Mouse (Mus musculus) midbrain, embryonic 14.5 days (tissue): ENCODE results near the gene Tbx19. TPM values are rescaled to one million over a fixed set of nuclear protein-coding genes. Genes with fewer than 3 reads are reported as not detected.

Source experiments
- ATAC-seq: fragments of 200-750 bp; cut with Nextera tagmentation; 2 replicates; pipeline ENCODE4 v1.8.0; 2017; ENCODE audit warnings: moderate number of reproducible peaks, moderate library complexity; ENCODE audit not compliant: low FRiP score, low TSS enrichment
- DNase-seq: peaks from one replicate; pipeline ENCODE4 v3.0.0-alpha.2; 2015
- H3K27ac ChIP-seq: fragments of 300-500 bp; sonication (generic); replicated peaks from 2 replicates; pipeline ENCODE4 v1.5.1; 2014; ENCODE audit warnings: mild to moderate bottlenecking, low read depth, low read length, moderate library complexity
- H3K27me3 ChIP-seq: fragments of 300-500 bp; sonication (generic); 2 replicates; pipeline ENCODE4 v1.6.1; 2014; ENCODE audit warnings: low read length, control low read depth, mixed read lengths; ENCODE audit not compliant: control insufficient read depth, insufficient read depth
- H3K36me3 ChIP-seq: fragments of 300-500 bp; sonication (generic); 2 replicates; pipeline ENCODE4 v1.6.1; 2014; ENCODE audit warnings: low read length, control low read depth; ENCODE audit not compliant: control insufficient read depth, insufficient read depth
- H3K4me1 ChIP-seq: fragments of 300-500 bp; sonication (generic); 2 replicates; pipeline ENCODE4 v1.6.1; 2014; ENCODE audit warnings: mild to moderate bottlenecking, antibody characterized with exemption, low read length, control low read depth; ENCODE audit not compliant: control insufficient read depth, insufficient read depth
- H3K4me2 ChIP-seq: fragments of 300-500 bp; sonication (generic); 2 replicates; pipeline ENCODE4 v1.6.1; 2014; ENCODE audit warnings: mild to moderate bottlenecking, low read length, moderate library complexity
- H3K4me3 ChIP-seq: fragments of 300-500 bp; sonication (generic); replicated peaks from 2 replicates; pipeline ENCODE4 v1.5.1; 2014; ENCODE audit warnings: low read depth, low read length
- H3K9ac ChIP-seq: fragments of 300-500 bp; sonication (generic); replicated peaks from 2 replicates; pipeline ENCODE4 v1.6.1; 2014; ENCODE audit warnings: mild to moderate bottlenecking, low read length, moderate library complexity
- H3K9me3 ChIP-seq: fragments of 300-500 bp; sonication (generic); 2 replicates; pipeline ENCODE4 v1.6.1; 2016; ENCODE audit warnings: low read length, control low read depth, mixed read lengths; ENCODE audit not compliant: control insufficient read depth
- WGBS: fragments of 180-500 bp; shearing (Covaris S2); extraction: QIAGEN DNeasy Blood & Tissue Kit; methylation state at CpG from one replicate; pipeline ENCODE4 v1.1.7; 2014; 5-methylcytosine and 5-hydroxymethylcytosine counted together
- polyA plus RNA-seq: library from polyadenylated mRNA; unstranded; fragments of >200 nt; fragmentation: Nextera tagmentation; extraction: Ambion mirVana; gene quantifications from 2 replicates; pipeline ENCODE4 v1.2.1, GENCODE M21; 2014

Gene Tbx19
- polyA plus RNA-seq, 1 experiment from 2014 or later = not detected

DNA sequence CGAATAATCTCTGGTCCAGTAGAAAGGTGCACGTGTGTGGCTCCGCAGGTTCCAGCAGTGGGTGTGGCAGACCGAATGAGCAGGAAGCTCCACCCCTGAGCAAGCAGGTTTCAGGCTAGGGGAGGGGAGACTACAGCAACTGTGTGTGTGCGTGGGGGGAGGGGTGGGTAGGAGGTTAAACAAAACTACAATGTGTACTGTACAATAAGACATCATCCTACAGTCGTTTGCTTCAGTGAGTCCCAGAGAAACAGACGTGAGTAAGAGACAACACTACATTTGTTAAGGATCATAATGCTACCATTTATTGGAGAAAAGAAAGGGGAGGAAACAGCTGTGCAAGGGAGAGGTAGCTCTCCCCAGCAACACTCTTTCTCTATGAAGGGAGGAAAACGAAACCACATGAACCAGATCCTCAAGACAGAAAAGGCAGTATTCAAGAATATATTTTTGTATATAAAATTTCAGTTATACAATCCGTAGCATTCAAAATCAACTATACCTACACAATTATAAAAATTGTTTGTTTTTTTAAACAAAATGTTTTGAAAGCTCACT lies 13.6 kb upstream of the Tbx19 start:
- no peaks in the 10 kb centered on the region for H3K4me1 ChIP-seq
- no peak overlapping the region for H3K4me2 ChIP-seq
- H3K36me3 ChIP-seq = no peaks in the 10 kb centered on the region
- WGBS = 71% methylated on average over 6 of the region's 9 CpGs
- no peaks in the 10 kb centered on the region for H3K9me3 ChIP-seq
- no peak for ATAC-seq
- no peak for DNase-seq
- H3K9ac ChIP-seq = no peak overlapping the region
- H3K27ac ChIP-seq = no peak overlapping the region
- no peak overlapping the region for H3K4me3 ChIP-seq
- no peaks in the 10 kb centered on the region for H3K27me3 ChIP-seq

DNA sequence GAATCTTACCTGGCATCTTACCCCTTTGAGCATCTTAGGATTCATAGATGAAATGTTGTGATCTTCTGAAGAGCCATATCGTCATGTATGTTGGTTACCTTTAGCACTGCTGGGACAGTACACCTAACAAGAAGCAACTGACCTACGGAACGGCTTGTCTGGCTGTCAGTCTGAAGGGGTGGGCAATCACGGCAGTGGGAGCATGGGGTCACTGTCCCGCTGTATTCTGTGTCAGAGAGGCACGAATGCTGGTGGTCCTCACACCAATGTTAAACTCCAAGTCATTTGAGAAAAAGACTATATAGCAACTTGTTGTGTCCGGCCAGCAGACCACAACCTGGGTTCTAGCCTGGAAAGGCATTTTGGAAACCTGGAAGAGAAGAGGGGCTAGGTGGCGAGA lies 10.7 kb upstream of the Tbx19 start:
- DNase-seq = no peak

DNA sequence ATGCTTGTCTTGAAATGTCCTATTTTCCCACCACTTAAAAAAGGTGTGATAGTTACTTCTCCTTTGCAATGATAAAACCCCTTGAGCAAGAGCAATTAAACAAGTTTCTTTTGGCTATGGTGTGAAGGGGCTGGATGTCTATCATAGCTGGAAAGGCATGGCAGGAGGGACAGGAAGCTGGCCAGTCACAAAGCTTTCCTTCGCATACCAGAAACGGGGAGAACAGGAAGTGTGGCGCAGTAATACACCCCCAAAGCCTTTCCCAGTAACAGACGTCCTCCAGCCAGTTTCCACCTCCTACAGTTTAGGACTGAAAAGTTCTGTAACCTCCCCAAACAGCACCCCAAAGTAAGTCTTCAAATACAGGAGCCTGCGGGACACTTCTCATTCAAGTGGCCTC lies 9.6 kb upstream of the Tbx19 start:
- Histone ChIP-seq H3K4me1 (no peaks in the 10 kb centered on the region), H3K27ac (no peak overlapping the region), H3K9ac (no peak overlapping the region), H3K9me3 (no peaks in the 10 kb centered on the region), H3K4me3 (no peak overlapping the region), H3K36me3 (no peaks in the 10 kb centered on the region), H3K27me3 (no peaks in the 10 kb centered on the region), H3K4me2 (no peak overlapping the region)
- WGBS = 87% methylated on average over 5 of the region's 5 CpGs
- no peak for DNase-seq
- ATAC-seq = no peak

More for the DNA sequence above, 10.7 kb upstream of the Tbx19 start:
- no peak overlapping the region for H3K9ac ChIP-seq
- no peak for ATAC-seq
- no peaks in the 10 kb centered on the region for H3K9me3 ChIP-seq
- no peaks in the 10 kb centered on the region for H3K27me3 ChIP-seq
- no peaks in the 10 kb centered on the region for H3K36me3 ChIP-seq
- H3K4me1 ChIP-seq = no peaks in the 10 kb centered on the region
- 85% methylated on average over 7 of the region's 8 CpGs for WGBS
- H3K4me2 ChIP-seq = no peak overlapping the region
- H3K4me3 ChIP-seq = no peak overlapping the region
- H3K27ac ChIP-seq = no peak overlapping the region

DNA sequence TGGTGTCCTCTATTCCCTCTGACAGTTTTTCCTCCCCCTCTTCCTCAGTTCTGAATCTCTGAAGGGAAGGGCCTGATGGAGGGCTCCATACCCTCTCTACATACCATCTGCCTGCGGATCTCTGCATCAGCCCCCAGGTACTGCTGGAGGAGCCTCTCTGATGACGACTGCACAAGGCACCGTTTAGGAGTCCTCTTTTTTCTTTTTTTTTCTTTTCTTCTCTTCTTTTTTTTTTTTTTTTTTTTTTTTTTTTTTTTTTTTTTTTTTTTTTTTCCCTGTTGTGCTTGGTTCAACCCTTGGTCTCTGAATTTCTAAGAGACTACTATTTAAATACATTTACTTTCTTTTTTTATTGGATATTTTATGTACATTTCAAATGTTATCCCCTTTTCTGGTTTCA lies 8.9 kb upstream of the Tbx19 start:
- 92% methylated on average over 3 of the region's 3 CpGs for WGBS
- no peak overlapping the region for H3K27ac ChIP-seq

DNA sequence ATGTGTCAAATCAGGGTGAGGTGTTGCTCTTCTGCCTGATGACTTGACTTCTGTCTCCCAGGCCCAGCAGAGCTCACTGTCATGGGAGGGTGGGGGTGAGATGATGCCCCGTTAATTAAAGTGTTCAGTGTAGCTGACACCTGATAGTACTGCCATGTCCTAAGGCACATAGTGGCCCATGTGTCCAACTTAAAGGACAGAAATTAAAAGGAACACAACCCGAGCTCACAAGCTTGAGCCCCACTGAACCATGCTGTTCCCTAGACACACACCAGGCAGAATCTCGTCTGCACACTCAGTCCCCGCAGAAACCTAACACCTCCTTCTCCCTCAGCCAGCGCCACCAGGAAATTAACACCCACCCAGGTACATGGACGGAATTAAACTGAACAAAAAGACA lies 4.3 kb upstream of the Tbx19 start:
- WGBS = 72% methylated on average over 6 of the region's 6 CpGs
- Histone ChIP-seq H3K27ac (no peak overlapping the region), H3K36me3 (no peaks in the 10 kb centered on the region), H3K4me1 (no peaks in the 10 kb centered on the region), H3K9me3 (no peaks in the 10 kb centered on the region), H3K4me3 (no peak overlapping the region), H3K9ac (no peak overlapping the region), H3K27me3 (no peaks in the 10 kb centered on the region), H3K4me2 (no peak overlapping the region)
- DNase-seq = no peak
- ATAC-seq = no peak

More for the DNA sequence above, 8.9 kb upstream of the Tbx19 start:
- H3K4me3 ChIP-seq = no peak overlapping the region
- H3K9me3 ChIP-seq = no peaks in the 10 kb centered on the region
- no peak overlapping the region for H3K9ac ChIP-seq
- H3K4me2 ChIP-seq = no peak overlapping the region
- no peak for DNase-seq
- no peak for ATAC-seq
- H3K36me3 ChIP-seq = no peaks in the 10 kb centered on the region
- no peaks in the 10 kb centered on the region for H3K27me3 ChIP-seq
- H3K4me1 ChIP-seq = no peaks in the 10 kb centered on the region

DNA sequence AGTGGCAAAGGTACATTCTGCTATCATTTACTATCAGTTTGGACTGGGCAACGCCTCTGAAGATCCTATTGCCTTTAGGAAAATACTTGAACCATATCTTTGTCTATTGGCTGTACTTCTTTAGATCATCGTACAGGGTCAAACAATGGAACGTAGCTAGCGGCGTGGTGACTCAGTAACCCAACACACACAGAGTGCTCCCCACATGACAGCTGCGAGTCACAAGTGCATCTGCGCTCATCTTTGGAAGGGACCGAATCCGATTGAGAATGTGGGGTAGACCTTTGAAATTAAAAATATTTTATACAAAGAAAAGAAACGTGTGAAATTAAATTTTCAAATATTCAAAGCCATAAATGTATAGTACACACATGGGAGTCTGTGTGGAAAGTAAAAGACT lies 1.7 kb downstream of the Tbx19 start:
- Histone ChIP-seq H3K4me3 (no peak overlapping the region), H3K4me2 (no peak overlapping the region), H3K27me3 (no peaks in the 10 kb centered on the region), H3K27ac (no peak overlapping the region), H3K4me1 (no peaks in the 10 kb centered on the region), H3K36me3 (no peaks in the 10 kb centered on the region), H3K9ac (no peak overlapping the region), H3K9me3 (no peaks in the 10 kb centered on the region)
- DNase-seq = no peak
- no peak for ATAC-seq
- 78% methylated on average over 10 of the region's 10 CpGs for WGBS

DNA sequence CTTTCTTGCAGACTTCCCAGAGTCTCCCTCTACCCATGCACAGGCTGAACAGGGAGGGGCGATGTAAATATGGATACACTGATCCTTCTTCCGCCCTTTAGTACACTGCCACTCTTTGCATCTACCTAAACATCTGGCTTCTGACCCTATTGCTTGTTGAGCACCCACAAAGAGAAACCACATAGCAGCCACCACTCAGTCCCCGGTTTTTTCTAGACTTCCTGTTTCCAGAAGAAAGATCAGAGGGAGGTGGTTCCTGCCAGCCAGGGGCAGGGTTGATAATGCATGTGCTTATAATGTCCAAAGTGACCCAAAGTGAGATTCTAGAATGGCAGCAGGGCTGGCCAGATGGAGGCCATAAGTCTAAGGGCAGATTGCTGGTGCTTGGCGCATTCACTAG lies 6.4 kb downstream of the Tbx19 start:
- no peak for ATAC-seq
- H3K9me3 ChIP-seq = no peaks in the 10 kb centered on the region
- no peaks in the 10 kb centered on the region for H3K36me3 ChIP-seq
- H3K27ac ChIP-seq = no peak overlapping the region
- DNase-seq = no peak
- H3K9ac ChIP-seq = no peak overlapping the region
- no peaks in the 10 kb centered on the region for H3K27me3 ChIP-seq
- no peak overlapping the region for H3K4me3 ChIP-seq
- no peak overlapping the region for H3K4me2 ChIP-seq
- no peaks in the 10 kb centered on the region for H3K4me1 ChIP-seq
- 93% methylated on average over 4 of the region's 4 CpGs for WGBS

DNA sequence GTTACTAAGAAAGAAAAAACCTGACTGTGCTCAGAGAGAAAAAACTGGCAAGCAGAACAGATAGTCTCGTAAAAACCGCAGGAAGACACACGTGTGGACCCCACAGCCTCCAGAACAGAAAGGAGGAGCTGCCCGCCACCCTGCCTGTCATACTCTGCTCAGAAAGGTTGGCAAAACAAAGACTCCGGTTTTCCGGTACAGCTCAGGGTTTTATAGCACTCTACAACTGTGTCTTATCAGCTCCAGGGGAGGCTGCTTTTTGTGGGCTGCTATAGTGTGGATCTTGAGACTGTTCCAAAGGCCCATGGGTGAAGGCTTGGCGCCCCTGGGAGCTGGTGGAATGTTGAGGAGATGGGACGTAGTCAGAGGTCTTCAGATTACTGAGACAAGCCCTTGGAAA lies 9.4 kb downstream of the Tbx19 start:
- H3K4me2 ChIP-seq = no peak overlapping the region
- DNase-seq = no peak
- WGBS = 73% methylated on average over 8 of the region's 8 CpGs
- no peaks in the 10 kb centered on the region for H3K9me3 ChIP-seq
- H3K9ac ChIP-seq = no peak overlapping the region
- H3K4me3 ChIP-seq = no peak overlapping the region
- H3K36me3 ChIP-seq = no peaks in the 10 kb centered on the region
- ATAC-seq = no peak
- no peaks in the 10 kb centered on the region for H3K27me3 ChIP-seq
- H3K4me1 ChIP-seq = no peaks in the 10 kb centered on the region
- no peak overlapping the region for H3K27ac ChIP-seq

DNA sequence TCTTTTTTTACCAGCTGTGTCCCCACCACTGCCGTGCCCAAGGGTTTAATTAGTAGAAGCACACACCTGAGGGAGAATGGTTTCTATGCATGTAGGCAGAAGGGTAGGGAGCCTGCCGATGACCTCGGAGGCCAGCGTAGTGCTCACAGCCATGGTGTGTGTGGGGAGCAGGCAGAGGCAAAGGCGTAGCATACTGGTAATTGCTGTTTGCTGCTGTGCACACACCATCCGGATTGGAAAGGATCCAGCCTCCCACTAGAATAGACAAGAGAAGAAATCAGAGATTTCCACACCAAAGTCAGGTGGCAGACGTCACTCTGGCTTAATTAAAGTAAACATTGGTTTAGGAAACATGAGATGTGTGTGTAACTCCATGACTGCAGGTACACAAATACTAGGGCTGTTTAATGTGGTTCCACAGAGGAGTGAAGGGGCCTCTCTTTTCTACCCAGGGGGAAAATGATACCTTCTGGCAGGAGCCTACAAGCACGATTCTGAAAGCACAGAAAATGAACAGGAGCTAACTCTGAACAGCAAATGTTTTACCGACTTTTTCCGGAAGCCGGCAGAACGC lies 18.1 kb downstream of the Tbx19 start:
- no peak overlapping the region for H3K4me2 ChIP-seq

More for the DNA sequence above, 18.1 kb downstream of the Tbx19 start:
- Histone ChIP-seq H3K9ac (no peak overlapping the region), H3K4me3 (no peak overlapping the region), H3K27ac (no peak overlapping the region), H3K27me3 (no peaks in the 10 kb centered on the region), H3K4me1 (no peaks in the 10 kb centered on the region), H3K9me3 (no peaks in the 10 kb centered on the region), H3K36me3 (no peaks in the 10 kb centered on the region)
- WGBS = 85% methylated on average over 12 of the region's 12 CpGs
- ATAC-seq (no peak), DNase-seq (no peak)
